Mouse (Mus musculus): ENCODE results near the gene Trim7.

- peak; percentile 46 for TF ChIP-seq CTCF (conservative IDR thresholded peaks at IDR 0.05; ENCODE audit: insufficient read depth, insufficient read length, low read depth, low read length)
- TF ChIP-seq POLR2A (IDR thresholded peaks at IDR 0.05; ENCODE audit: low read depth, low read length) = no peak
Measured at GRCm38 (mm10) chr11:48859014-48859413, 33.1 kb downstream of the Trim7 start.
